Mouse (Mus musculus): ENCODE measurements around the gene Ccnd2. TPM values are rescaled to one million over a fixed set of nuclear protein-coding genes. Genes with fewer than 3 reads are reported as not detected.

The Ccnd2 gene
- total and polyA plus RNA-seq, 3 experiments = 42.4 to 255 (median 146) TPM

- peaks cover under 1% of the 10 kb centered on the region for H3K27me3 ChIP-seq (replicated peaks)
- in situ Hi-C loops (cut with MboI; ENCODE audit: low pct_ligation_motif_present, low pct_unique_long_range_greater_than_20kb, low sequenced_read_pairs) = loop anchor here (10.0 to 25.0 kb wide), 2 partner anchors 140 to 318 kb away; no protein-coding TSS in a partner anchor
- no peaks in the 10 kb centered on the region for H3K9me3 ChIP-seq (replicated peaks; ENCODE audit: low read length)
- no peak overlapping the region for H3K4me3 ChIP-seq (replicated peaks in 1 of 3; ENCODE audit: low read depth in 2 of 3, low read length in 2 of 3, poor library complexity in 1 of 3)
- H3K27ac ChIP-seq (ENCODE audit: insufficient read depth, low read depth) = no peak overlapping the region
- H3K4me1 ChIP-seq (ENCODE audit: control insufficient read depth in 1 of 2, insufficient read depth in 2 of 2) = peaks cover 0 to 31% of the 10 kb centered on the region in 2 experiments; a peak in 2 of 4 replicates
- TF ChIP-seq SMC3 (IDR thresholded peaks at IDR 0.05; ENCODE audit: low read depth, low read length) (peak; percentile 36), POLR2AphosphoS2 (IDR thresholded peaks at IDR 0.05; ENCODE audit: low read depth, low read length) (no peak), HCFC1 (IDR thresholded peaks at IDR 0.05; ENCODE audit: low read depth, low read length) (no peak), CTCF (conservative IDR thresholded peaks at IDR 0.05 in 1 of 2, IDR thresholded peaks at IDR 0.05 in 1 of 2; ENCODE audit: low read depth in 2 of 2, low read length in 2 of 2) (peak; percentile 36 to 60; a peak in 3 of 4 replicates), TBP (conservative IDR thresholded peaks at IDR 0.05; ENCODE audit: low read depth, low read length) (no peak), ZMIZ1 (IDR thresholded peaks at IDR 0.05; ENCODE audit: low read depth, low read length) (no peak), CHD2 (IDR thresholded peaks at IDR 0.05; ENCODE audit: low read length) (no peak), PAX5 (IDR thresholded peaks at IDR 0.05; ENCODE audit: low read length) (no peak), RAD21 (IDR thresholded peaks at IDR 0.05; ENCODE audit: low read depth, low read length) (peak; percentile 46)
- peaks cover 15% of the 10 kb centered on the region for H3K79me2 ChIP-seq (replicated peaks; ENCODE audit: control insufficient read depth, extremely low read depth, insufficient read depth, poor library complexity, severe bottlenecking)
- peak; percentile 49 for DNase-seq (ENCODE audit: extremely low read depth)
- H3K9ac ChIP-seq (ENCODE audit: insufficient read depth, low read depth) = no peak overlapping the region
- dilution Hi-C loops (cut with MboI; ENCODE audit: extremely low pct_ligation_motif_present, extremely low pct_unique_long_range_greater_than_20kb, low sequenced_read_pairs) = no loop called here
- no peak overlapping the region for H3K4me2 ChIP-seq (ENCODE audit: insufficient read depth, low read depth, poor library complexity, severe bottlenecking)
- H3K36me3 ChIP-seq (replicated peaks in 1 of 2; ENCODE audit: control insufficient read depth in 1 of 2, insufficient read depth in 1 of 2, low read length in 1 of 2) = peaks cover 25 to 46% of the 10 kb centered on the region in 2 experiments
These were observed 46.9 kb downstream of the Ccnd2 start for GRCm38 (mm10) chr6:127105107-127105506.

DNA sequence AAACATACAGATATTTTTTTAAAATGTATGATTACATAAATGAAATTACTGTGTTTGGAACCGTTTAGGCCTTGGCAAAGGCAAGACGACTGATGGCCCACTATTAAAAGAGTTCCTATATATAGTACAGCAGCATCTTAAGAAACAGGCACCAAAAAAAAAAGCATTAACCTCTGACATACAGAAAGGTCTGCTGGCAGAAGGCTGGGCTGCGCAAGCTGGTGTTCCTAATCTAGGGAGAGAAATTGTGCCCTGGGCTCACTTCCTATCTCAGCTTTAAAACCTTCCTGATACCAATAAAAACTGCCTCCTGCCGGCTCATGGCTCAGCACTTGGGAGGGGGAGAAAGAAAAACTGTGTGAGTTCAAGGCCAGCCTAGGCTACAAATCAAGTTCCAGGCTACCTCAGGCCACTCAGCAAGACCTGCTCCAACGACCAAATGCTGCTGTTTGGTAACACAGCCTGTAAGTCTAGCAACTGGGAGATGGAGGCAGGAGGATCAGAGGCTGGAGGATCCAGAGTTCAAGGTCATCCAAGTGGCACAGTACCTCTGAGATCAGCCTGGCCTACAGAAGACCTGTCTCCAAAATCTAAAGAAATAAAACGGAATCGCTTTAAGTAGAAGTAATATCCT is 47.5 kb downstream of the Ccnd2 start:
- Histone ChIP-seq H3K4me3 (replicated peaks in 1 of 3; ENCODE audit: low read depth in 2 of 3, low read length in 2 of 3, poor library complexity in 1 of 3) (no peak overlapping the region), H3K27ac (ENCODE audit: insufficient read depth, low read depth) (no peak overlapping the region), H3K79me2 (replicated peaks; ENCODE audit: control insufficient read depth, extremely low read depth, insufficient read depth, poor library complexity, severe bottlenecking) (peaks cover 15% of the 10 kb centered on the region), H3K9me3 (replicated peaks; ENCODE audit: low read length) (no peaks in the 10 kb centered on the region), H3K27me3 (replicated peaks) (no peaks in the 10 kb centered on the region), H3K36me3 (replicated peaks in 1 of 2; ENCODE audit: control insufficient read depth in 1 of 2, insufficient read depth in 1 of 2, low read length in 1 of 2) (peaks cover 25 to 46% of the 10 kb centered on the region in 2 experiments), H3K9ac (ENCODE audit: insufficient read depth, low read depth) (no peak overlapping the region), H3K4me1 (ENCODE audit: control insufficient read depth in 1 of 2, insufficient read depth in 2 of 2) (peaks cover 0 to 26% of the 10 kb centered on the region in 2 experiments; a peak in 2 of 4 replicates), H3K4me2 (ENCODE audit: insufficient read depth, low read depth, poor library complexity, severe bottlenecking) (no peak overlapping the region)
- in situ Hi-C loops (cut with MboI; ENCODE audit: low pct_ligation_motif_present, low pct_unique_long_range_greater_than_20kb, low sequenced_read_pairs) = loop anchor here (10.0 to 25.0 kb wide), 2 partner anchors 140 to 317 kb away; no protein-coding TSS in a partner anchor
- dilution Hi-C loops (cut with MboI; ENCODE audit: extremely low pct_ligation_motif_present, extremely low pct_unique_long_range_greater_than_20kb, low sequenced_read_pairs) = no loop called here
- DNase-seq (ENCODE audit: extremely low read depth) = no peak
- TF ChIP-seq KAT2A (IDR thresholded peaks at IDR 0.05; ENCODE audit: insufficient replicate concordance, low read length) (no peak), POLR2A (IDR thresholded peaks at IDR 0.05; ENCODE audit: low read depth, low read length) (no peak), PAX5 (IDR thresholded peaks at IDR 0.05; ENCODE audit: low read length) (no peak), USF2 (conservative IDR thresholded peaks at IDR 0.05; ENCODE audit: low read depth, low read length) (no peak), ZC3H11A (IDR thresholded peaks at IDR 0.05; ENCODE audit: low read depth, low read length) (no peak), MAX (IDR thresholded peaks at IDR 0.05; ENCODE audit: low read length) (no peak), CHD1 (IDR thresholded peaks at IDR 0.05; ENCODE audit: low read depth, low read length) (no peak), USF1 (IDR thresholded peaks at IDR 0.05; ENCODE audit: low read depth, low read length) (no peak), ZKSCAN1 (IDR thresholded peaks at IDR 0.05; ENCODE audit: borderline replicate concordance, low read depth, low read length) (no peak), ELF1 (IDR thresholded peaks at IDR 0.05; ENCODE audit: low read depth, low read length) (no peak), BHLHE40 (IDR thresholded peaks at IDR 0.05; ENCODE audit: low read depth, low read length) (no peak), MAZ (IDR thresholded peaks at IDR 0.05; ENCODE audit: low read depth, low read length) (no peak), TCF12 (IDR thresholded peaks at IDR 0.05; ENCODE audit: low read depth, low read length) (no peak)

Data from CH12.LX (cell line).